ENCODE assay signal across 26 mouse cellular contexts in the genomic region with DNA sequence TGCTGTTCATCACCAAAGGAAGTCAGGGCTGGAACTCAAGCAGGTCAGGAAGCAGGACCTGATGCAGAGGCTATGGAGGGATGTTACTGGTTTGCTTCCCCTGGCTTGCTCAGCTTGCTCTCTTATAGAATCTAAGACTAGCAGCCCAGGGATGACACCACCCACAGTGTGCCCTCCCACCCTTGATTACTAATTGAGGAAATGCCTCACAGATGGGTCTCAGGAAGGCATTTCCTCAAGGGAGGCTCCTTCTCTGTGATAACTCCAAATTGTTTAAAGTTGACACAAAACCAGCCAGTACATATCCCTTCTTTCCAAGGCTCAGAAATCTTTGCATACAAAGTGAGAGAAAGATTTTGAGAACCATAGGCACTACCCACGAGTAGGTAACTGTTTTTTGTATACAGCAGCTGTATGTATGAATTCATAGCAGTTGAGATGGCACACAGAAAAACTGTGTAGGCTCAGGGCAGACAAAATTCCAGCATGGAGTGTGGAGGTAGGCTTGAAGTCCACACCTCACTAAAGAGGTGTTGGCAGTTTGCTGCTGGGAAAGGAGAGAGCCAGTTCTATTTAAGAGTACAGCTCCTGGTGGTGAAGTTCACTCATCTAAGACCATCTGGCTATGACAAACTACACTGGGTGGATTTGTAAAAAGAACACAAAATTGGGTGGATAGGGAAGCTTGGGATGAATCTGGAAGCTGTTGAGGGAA.
A peak's percentile ranks its signal among the peaks of the same experiment; 100 is the strongest.
DNase-seq lines count a peak whose midpoint lies in the region.
"Had no signal": no experiment of that assay in that cellular context is flagged by ENCODE, and none has a peak within 500 bp of the region (broad histone marks: within the 10 kb centered on the region; RNA-seq: fewer than 3 reads in every experiment).

No protein-coding gene starts in this region.

- 0 out of 2 replicates have a peak, but pooled peaks cover 4% of the 10 kb centered on the region for H3K9me3 ChIP-seq in midbrain, embryonic 10.5 days (replicated peaks)
- H3K9me3 ChIP-seq: embryonic facial prominence, embryonic 12.5 days; heart, embryonic 15.5 days; intestine, embryonic 15.5 days; limb, embryonic 12.5 days; liver, embryonic 15.5 days had no signal

- WGBS in midbrain, embryonic 10.5 days, result 81% methylated on average over 1 of the region's 1 CpGs

- H3K27me3 ChIP-seq in midbrain, embryonic 10.5 days (ENCODE audit: low read depth, poor library complexity, severe bottlenecking), result no peaks in the 10 kb centered on the region
- H3K27me3 ChIP-seq: embryonic facial prominence, embryonic 12.5 days; heart, embryonic 15.5 days; intestine, embryonic 15.5 days; limb, embryonic 12.5 days; liver, embryonic 15.5 days had no signal

- intact Hi-C loops in left cerebral cortex, postnatal 36 days (cut with DNase I), result loop anchor here (5.0 kb wide), 1 partner anchor 182 kb away; no protein-coding TSS in a partner anchor

- no peaks in the 10 kb centered on the region for H3K4me1 ChIP-seq in midbrain, embryonic 10.5 days
- H3K4me1 ChIP-seq: embryonic facial prominence, embryonic 12.5 days; heart, embryonic 10.5 days; heart, embryonic 15.5 days; intestine, embryonic 15.5 days; limb, embryonic 12.5 days; liver, embryonic 15.5 days had no signal

- peak; percentile 12 for DNase-seq in layer of hippocampus, adult 11-12 months (ENCODE audit: low spot score)
- DNase-seq in layer of hippocampus, postnatal 10 days (ENCODE audit: low spot score in 2 of 2), result no peak
- DNase-seq in right cerebral cortex, adult 18-20 months, result peak; percentile 76
- no peak for DNase-seq in right cerebral cortex, postnatal 10 days (ENCODE audit: low spot score in 2 of 2)
- DNase-seq in frontal cortex, postnatal 36 days (ENCODE audit: low spot score in 2 of 2), result peak; percentile 38 to 68
- peak; percentile 46 to 49 for DNase-seq in left cerebral cortex, postnatal 36 days (ENCODE audit: low spot score in 2 of 2)
- DNase-seq in midbrain, embryonic 10.5 days (ENCODE audit: low spot score), result no peak
- no peak for DNase-seq in adrenal gland, adult 2 months
- DNase-seq: adrenal gland, postnatal 36 days; cerebellum, postnatal 25 days; embryo, embryonic 11 days; gastrocnemius, postnatal 14 days; kidney, adult 8-10 months; kidney, postnatal 4 days; lung, embryonic 14.5 days; lung, postnatal 14 days; thymus, postnatal 4 days had no signal

- H3K36me3 ChIP-seq in midbrain, embryonic 10.5 days, result no peaks in the 10 kb centered on the region
- H3K36me3 ChIP-seq: embryonic facial prominence, embryonic 12.5 days; heart, embryonic 10.5 days; heart, embryonic 15.5 days; intestine, embryonic 15.5 days; limb, embryonic 12.5 days; liver, embryonic 15.5 days had no signal

- H3K4me3 ChIP-seq in midbrain, embryonic 10.5 days, result no peak overlapping the region
- H3K4me3 ChIP-seq: embryonic facial prominence, embryonic 12.5 days; heart, embryonic 10.5 days; heart, embryonic 15.5 days; intestine, embryonic 15.5 days; limb, embryonic 12.5 days; liver, embryonic 15.5 days had no signal

- no peak overlapping the region for H3K27ac ChIP-seq in midbrain, embryonic 10.5 days (replicated peaks)
- H3K27ac ChIP-seq: embryonic facial prominence, embryonic 12.5 days; heart, embryonic 10.5 days; heart, embryonic 15.5 days; hindbrain, postnatal 0 days; intestine, embryonic 15.5 days; kidney, postnatal 0 days; limb, embryonic 12.5 days; liver, embryonic 15.5 days; stomach, postnatal 0 days had no signal

Comparison
In these comparisons a context has a peak if more than half of its experiments do, and no peak if none do; other contexts are left out.
1. DNase-seq: peak in layer of hippocampus, adult 11-12 months (single experiment), right cerebral cortex, adult 18-20 months (single experiment), frontal cortex, postnatal 36 days (2 of 2) and left cerebral cortex, postnatal 36 days (2 of 2); none in layer of hippocampus, postnatal 10 days (0 of 2), right cerebral cortex, postnatal 10 days (0 of 2), midbrain, embryonic 10.5 days (single experiment) and adrenal gland, adult 2 months (single experiment).